Mouse (Mus musculus) cerebellum, postnatal 4 days (tissue): Measurements from ENCODE around the gene Ptk7.

Experiments
- DNase-seq, 2 experiments: peaks; one replicate each; pipeline ENCODE4 v3.0.0; 2022; ENCODE audit warnings: low spot score in 2 of 2, mixed read lengths in 1 of 2

Ptk7 gene

GRCm38 (mm10) chr17:46521963-46522668 is 107.2 kb downstream of the Ptk7 start:
- DNase-seq, result no peak

- DNase-seq, result no peak
Measured at GRCm38 (mm10) chr17:46521174-46521573, 108.1 kb downstream of the Ptk7 start.

- DNase-seq, result no peak
Measured at GRCm38 (mm10) chr17:46520385-46520979, 108.8 kb downstream of the Ptk7 start.

DNA sequence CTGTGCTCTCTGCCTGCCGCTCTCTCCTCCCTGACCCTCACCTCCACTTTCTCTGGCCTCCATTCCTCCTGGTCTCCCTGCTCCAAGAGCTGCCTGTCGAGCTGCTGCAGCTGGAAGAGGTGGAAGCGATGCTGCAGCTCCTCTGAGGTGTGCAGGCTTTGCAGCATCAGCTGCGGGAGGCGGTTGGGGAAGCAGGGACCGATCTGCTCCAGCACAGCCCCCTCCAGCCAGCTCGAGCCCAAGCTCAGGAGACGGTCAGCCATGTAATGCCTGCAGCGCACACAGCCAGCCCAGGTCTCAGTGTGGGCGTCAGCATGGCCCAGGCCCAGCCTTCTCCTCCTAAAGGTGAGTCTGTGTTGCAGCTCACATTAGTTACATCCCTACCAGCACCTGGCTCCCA is 109.3 kb downstream of the Ptk7 start:
- DNase-seq, result no peak
